Mouse (Mus musculus): ENCODE measurements around the gene Bean1. TPM values are rescaled to one million over a fixed set of nuclear protein-coding genes. Genes with fewer than 3 reads are reported as not detected.

The Bean1 gene
- total RNA-seq (2012; rRNA removed) (not detected in 2 replicates), polyA plus RNA-seq (2012; ENCODE audit: insufficient read depth in 1 of 2, insufficient read length in 2 of 2, low read depth in 1 of 2, low replicate concordance in 2 of 2, missing spikeins in 1 of 2) (not detected)

GRCm38 (mm10) chr8:104170118-104171049 lies at the start of gene Bean1:
Gene Bean1 (plus strand): TSS chr8:104170442.
- Histone ChIP-seq H3K79me2 (ENCODE audit: control insufficient read depth, insufficient read depth, low read length, poor library complexity) (no peaks in the 10 kb centered on the region), H3K4me3 (ENCODE audit: control insufficient read depth in 1 of 2, insufficient read depth in 1 of 2, low read depth in 2 of 2, low read length in 2 of 2) (no peak within 1 kb of the TSS), H3K9ac (ENCODE audit: control insufficient read depth, low read depth, low read length, poor library complexity, severe bottlenecking) (no peak within 1 kb of the TSS), H3K27ac (ENCODE audit: control insufficient read depth, low read depth, low read length) (no peak within 1 kb of the TSS), H3K36me3 (ENCODE audit: control insufficient read depth in 1 of 2, insufficient read depth in 2 of 2, low read length in 2 of 2) (no peaks in the 10 kb centered on the region), H3K4me1 (ENCODE audit: control insufficient read depth in 1 of 2, insufficient read depth in 2 of 2, low read length in 2 of 2) (no peaks in the 10 kb centered on the region), H3K27me3 (ENCODE audit: control insufficient read depth in 1 of 2, insufficient read depth in 2 of 2, low read length in 2 of 2) (no peaks in the 10 kb centered on the region), H3K9me3 (replicated peaks; ENCODE audit: insufficient read depth, low read length) (no peaks in the 10 kb centered on the region)
- no peak for DNase-seq (ENCODE audit: low read depth, low spot score)
- TF ChIP-seq POLR2AphosphoS5 (IDR thresholded peaks at IDR 0.05; ENCODE audit: borderline replicate concordance, low read depth, low read length) (no peak), ZKSCAN1 (IDR thresholded peaks at IDR 0.05; ENCODE audit: low read depth, low read length) (no peak), CHD1 (IDR thresholded peaks at IDR 0.05; ENCODE audit: low read depth, low read length) (no peak), POLR2A (IDR thresholded peaks at IDR 0.05; ENCODE audit: control insufficient read depth in 1 of 2, insufficient read depth in 1 of 2, low read depth in 1 of 2, low read length in 2 of 2, poor library complexity in 1 of 2) (no peak), POLR2AphosphoS2 (IDR thresholded peaks at IDR 0.05; ENCODE audit: low read length) (no peak), TAL1 (IDR thresholded peaks at IDR 0.05; ENCODE audit: low read length) (no peak)

DNA sequence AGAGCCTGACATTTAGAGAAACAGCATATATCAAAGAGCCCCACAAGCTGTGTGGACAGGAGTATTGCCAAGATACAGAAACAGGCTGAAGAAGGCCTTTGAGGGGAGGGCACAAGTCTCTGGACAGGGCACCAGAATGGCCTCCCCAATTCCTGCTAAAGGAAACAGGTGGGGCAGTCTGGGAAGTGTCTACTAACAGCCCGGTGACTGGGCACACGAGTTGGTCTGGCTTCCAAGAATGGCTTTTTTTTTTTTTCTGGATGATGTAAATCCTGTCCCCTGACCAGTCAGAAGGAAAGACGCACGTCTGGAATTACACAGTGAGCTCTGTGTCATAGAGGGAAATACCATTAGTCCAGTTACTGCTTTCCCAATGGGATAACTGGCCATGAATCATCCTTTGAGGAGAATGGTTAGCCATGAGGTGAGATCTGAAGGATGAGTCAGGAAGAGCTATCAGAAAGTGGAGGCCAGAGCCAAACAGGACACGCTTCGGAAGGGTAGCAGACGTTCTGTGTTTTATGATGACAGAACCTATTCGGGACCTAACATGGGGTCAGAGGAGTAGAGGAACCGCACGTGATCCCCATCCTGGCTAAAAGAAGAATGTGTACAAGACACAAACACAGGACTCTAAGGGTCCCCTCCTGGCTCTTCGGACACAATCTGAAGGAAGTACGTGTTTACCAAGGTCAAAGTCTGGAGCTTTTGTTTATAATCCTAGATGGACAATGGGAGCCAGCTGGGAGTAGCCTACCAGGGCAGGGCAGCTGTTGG lies 48.4 kb upstream of the Bean1 start:
- no peak overlapping the region for H3K9ac ChIP-seq (ENCODE audit: control insufficient read depth, low read depth, low read length, poor library complexity, severe bottlenecking)
- TF ChIP-seq MAX (IDR thresholded peaks at IDR 0.05; ENCODE audit: low read length) = no peak
- no peak for TF ChIP-seq POLR2AphosphoS2 (IDR thresholded peaks at IDR 0.05; ENCODE audit: low read length)
- TF ChIP-seq GATA1 (IDR thresholded peaks at IDR 0.05; ENCODE audit: low read depth, low read length) = no peak
- no peak for TF ChIP-seq KAT2A (conservative IDR thresholded peaks at IDR 0.05; ENCODE audit: low read depth, low read length)
- TF ChIP-seq HCFC1 (IDR thresholded peaks at IDR 0.05; ENCODE audit: low read depth, low read length) = no peak
- TF ChIP-seq ZNF384 (IDR thresholded peaks at IDR 0.05; ENCODE audit: low read depth, low read length) = no peak
- TF ChIP-seq ELF1 (IDR thresholded peaks at IDR 0.05; ENCODE audit: low read depth, low read length) = no peak
- TF ChIP-seq SMC3 (IDR thresholded peaks at IDR 0.05; ENCODE audit: low read depth, low read length) = no peak
- no peak for TF ChIP-seq ZMIZ1 (IDR thresholded peaks at IDR 0.05; ENCODE audit: low read depth, low read length)
- TF ChIP-seq MYC (IDR thresholded peaks at IDR 0.05; ENCODE audit: low read depth, low read length) = no peak
- no peak for TF ChIP-seq TCF12 (IDR thresholded peaks at IDR 0.05; ENCODE audit: low read depth, low read length)
- H3K36me3 ChIP-seq (ENCODE audit: control insufficient read depth in 1 of 2, insufficient read depth in 2 of 2, low read length in 2 of 2) = no peaks in the 10 kb centered on the region
- DNase-seq (ENCODE audit: low read depth, low spot score) = no peak
- H3K4me1 ChIP-seq (ENCODE audit: control insufficient read depth in 1 of 2, insufficient read depth in 2 of 2, low read length in 2 of 2) = no peaks in the 10 kb centered on the region
- no peak overlapping the region for H3K27ac ChIP-seq (ENCODE audit: control insufficient read depth, low read depth, low read length)
- no peaks in the 10 kb centered on the region for H3K79me2 ChIP-seq (ENCODE audit: control insufficient read depth, insufficient read depth, low read length, poor library complexity)
- H3K9me3 ChIP-seq (replicated peaks; ENCODE audit: insufficient read depth, low read length) = no peaks in the 10 kb centered on the region
- H3K27me3 ChIP-seq (ENCODE audit: control insufficient read depth in 1 of 2, insufficient read depth in 2 of 2, low read length in 2 of 2) = no peaks in the 10 kb centered on the region
- no peak overlapping the region for H3K4me3 ChIP-seq (ENCODE audit: control insufficient read depth in 1 of 2, insufficient read depth in 1 of 2, low read depth in 2 of 2, low read length in 2 of 2)
